Mouse (Mus musculus): Measurements from ENCODE around the gene Mgl2.
"Not testable (repeated sequence)": the region's sequence is repeated elsewhere in the genome, so short reads cannot be mapped to it uniquely, and the experiment has no call there.

The Mgl2 gene

DNA sequence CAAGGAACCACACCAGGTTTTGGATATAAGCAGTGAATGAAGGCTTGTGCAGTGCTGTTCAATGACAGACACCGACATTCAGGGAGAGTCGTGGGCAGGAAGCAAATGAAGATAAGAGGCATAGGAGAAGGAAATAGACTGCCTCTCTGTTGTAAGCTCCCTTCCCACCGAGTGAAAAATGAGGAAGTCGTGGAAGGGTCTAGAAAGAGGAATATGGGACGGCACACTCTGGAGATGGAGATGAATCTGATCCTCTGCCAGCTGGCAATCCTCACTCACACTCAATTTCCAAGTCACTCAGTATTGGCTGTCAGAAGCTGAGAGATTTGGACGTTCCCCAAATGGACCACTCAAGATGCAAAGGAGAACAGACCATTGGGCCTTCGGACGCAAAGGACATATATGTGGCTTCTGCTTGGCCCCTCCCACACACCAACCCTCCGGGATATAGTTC, at the start of gene Mgl2:
Mgl2 (plus strand) TSS at position 404 of the 454 bp plus-strand sequence.
- DNase-seq (ENCODE audit: low read depth, low spot score), result peak; percentile 48

DNA sequence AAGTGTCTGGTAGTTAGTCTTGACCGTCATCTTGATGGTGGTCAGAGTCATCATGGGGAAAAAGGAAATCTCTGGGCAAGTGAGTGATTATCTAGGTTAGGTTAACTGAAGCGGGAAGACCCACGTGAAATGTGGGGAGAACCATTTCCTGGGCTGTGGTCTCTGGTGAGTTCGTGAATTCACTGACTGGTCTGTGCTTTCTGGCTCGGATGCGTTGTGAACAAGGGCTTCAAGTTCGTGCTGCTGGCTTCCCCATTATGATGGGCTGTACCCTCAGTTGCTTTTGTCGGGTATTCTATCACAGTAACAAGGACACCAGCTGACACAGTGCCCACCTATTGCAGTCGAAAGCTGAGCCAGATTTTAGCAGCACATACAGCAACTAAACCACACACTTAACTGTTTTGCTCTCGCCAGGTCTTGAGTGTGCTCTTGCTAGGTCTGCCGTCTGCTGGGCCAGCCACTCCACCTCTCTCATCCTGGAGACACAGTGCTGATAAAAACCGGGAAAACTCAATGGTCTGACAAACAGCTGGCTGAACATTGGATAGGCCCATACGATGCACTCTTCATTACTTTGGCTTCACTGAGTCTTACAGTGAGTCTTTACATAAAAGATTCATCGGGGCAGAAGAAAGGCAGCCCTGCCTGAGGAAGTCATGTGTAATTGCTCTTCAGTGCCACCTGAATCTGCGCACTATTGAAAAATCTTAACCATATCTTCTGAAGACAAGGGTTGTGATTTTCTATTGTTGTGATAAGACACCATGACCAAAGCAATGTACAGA, 49.1 kb upstream of the Mgl2 start:
- DNase-seq (ENCODE audit: low read depth, low spot score), result no peak

DNA sequence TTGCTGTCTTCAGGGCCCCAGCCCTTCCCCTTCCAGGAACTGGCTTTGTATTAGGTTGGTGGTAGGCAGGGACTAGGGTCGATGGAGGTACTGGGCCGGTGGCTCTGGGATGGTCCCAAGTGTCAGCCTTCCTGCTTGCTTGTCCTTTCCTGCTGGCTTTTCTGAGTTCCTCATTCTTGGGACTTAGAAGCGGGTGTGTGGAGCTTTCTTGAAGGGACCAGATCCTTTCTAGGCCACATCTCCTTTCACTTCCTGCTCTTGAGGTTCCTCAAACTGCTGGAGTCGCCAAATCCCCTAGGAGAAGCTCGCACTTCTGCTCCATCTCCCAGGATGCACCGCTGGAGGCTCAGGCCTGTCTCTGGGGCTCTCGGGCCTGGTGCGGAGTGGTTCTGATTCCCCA, 45.6 kb upstream of the Mgl2 start:
- peak; percentile 51 for DNase-seq (ENCODE audit: low read depth, low spot score)

DNA sequence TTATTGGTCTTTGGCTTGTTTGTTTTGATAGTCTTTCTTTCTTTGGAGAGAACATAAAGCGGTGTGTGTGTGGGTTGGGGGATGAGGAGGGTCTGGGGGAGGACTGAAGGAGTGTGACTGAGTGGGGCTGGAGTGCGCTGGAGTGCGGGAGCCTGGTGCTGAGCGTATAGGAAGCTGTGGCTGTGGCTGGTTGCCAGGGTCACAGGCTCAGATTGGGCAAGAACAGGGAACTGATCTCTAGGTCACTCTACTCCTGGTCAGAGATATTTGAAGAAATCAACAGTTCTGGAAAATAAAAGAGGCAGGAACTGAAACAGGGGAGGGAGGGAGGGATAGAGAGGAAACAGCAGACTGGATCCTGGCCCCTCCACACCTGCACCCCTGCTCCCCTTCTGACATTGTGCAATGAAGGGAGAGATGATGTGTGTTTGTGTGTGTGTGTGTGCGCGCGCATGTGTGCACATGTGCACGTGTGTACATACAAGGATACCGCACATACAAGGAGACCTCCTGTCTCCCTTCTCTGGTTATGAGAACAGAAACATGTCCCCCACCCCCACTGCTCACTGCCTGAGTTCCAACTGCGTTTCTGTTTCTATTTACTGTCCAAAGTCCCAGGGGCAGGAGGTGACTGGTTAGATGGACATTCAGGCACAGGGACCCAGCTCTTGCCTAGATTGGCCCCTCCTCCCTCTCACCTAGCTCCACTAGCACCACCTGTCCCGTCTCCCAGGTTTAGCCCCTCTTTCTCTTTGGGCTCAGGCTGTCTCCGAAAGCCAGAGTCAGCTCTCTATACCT, 37.9 kb upstream of the Mgl2 start, which contains the start of gene Asgr2:
Asgr2 (plus strand) TSS at position 659 of the 798 bp plus-strand sequence.
- DNase-seq (ENCODE audit: low read depth, low spot score), result peak; percentile 35

DNA sequence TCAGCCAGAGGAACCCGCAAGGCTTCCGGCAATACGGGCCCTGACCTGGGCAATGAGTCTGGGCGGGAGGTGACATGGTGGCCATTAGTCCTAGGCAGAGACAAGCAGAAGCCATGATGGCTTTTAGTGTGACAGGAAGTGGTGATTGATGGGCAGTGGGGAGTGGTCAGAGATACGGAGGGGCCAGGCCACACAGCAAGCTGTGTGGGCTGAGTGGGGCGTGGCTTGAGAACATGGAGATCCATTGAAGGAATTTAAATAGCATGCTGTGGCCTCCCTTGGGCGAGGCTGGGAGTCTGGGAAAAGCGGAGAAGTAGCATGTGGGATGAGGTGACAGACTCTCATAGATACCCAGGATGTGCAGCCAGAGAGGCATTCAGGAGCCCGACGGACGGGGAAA, 32.7 kb upstream of the Mgl2 start:
- DNase-seq (ENCODE audit: low read depth, low spot score), result no peak

DNA sequence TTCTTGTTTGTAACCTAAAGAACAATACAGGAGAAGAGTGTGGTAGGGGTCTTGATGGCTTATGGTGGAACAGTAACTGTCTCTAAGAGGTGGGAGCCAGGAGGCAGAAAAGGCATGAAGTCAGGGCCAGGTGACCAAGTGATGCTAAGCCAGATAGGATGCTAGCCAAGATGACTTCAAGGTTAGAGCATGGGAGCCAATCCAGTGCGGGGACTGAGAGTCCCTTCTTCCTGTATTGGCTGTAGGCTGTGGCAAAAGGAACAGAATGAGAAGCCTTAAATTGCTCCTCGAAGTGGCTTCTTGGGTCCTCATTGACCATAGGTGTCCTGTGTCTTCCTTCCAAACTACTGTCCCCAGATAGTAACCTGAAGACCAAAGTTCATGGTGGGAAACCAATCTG, 31.0 kb upstream of the Mgl2 start:
- DNase-seq (ENCODE audit: low read depth, low spot score), result no peak

DNA sequence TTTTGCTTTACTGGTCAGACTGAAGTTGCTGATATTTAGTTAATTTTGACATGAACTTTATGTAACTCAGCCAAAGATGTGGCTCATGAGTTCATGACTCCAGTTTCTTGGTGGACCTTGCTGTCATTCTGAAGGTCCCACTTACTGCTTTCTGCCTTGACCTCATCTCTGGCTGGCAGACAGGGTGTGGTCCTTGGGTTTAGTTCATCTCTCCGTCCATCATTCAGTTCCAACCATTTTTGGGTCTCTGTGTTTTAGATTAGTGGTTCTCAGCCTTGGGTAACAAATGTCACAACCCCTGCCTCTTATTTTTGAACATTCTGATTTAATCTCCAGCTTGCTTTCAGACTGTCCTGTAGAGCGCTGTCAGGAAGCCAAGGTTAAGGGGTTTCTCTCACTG, 30.3 kb upstream of the Mgl2 start:
- no peak for DNase-seq (ENCODE audit: low read depth, low spot score)

DNA sequence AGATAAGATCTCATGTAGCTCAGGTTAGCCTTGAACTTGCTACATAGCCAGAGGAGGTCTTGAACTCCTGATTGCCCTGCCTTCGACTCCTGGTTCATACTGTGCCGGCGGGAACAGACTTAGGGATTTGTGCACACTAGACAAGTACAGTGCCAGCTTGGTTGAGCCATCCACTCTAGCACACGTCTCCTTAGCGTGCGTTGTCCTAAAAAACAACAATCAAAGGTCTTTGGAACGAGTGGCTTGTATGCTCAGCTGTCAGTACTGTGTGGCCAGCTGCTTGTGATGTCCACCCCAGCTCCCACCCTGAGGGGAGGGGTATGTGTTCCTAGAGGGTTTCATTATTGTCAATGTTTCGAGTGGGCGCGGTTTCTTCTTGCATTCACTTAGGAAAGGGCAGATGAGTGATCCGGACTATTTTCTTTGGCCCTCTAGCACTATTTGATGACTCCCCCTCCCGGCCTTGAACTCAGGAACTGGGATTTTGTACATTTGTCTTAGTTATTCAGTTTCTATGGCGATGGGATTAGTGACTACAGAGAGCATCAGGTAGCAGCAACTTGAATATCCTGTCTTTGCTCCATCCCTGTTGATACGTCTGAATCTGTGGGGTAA, 26.3 kb upstream of the Mgl2 start:
- DNase-seq (ENCODE audit: low read depth, low spot score), result no peak

DNA sequence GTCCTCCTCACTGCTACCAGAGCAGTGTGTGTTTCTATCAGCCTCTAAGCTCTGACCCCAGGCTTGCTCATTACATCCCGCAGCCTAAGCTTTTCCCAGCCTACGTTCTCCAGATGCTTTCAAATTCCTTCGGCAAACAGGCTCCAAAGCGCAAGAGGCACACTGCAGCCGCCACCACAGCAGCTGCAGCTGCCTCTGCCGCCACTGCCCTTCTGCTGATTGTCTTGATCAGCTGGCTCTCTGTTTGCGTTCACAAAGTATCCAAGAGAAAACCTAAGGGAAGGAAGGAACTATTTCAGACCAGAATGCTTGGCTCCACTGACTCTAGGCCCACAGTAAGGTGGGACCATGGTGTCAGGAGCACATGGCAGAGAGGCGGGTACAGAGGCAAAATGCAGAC, 23.0 kb upstream of the Mgl2 start:
- no peak for DNase-seq (ENCODE audit: low read depth, low spot score)

DNA sequence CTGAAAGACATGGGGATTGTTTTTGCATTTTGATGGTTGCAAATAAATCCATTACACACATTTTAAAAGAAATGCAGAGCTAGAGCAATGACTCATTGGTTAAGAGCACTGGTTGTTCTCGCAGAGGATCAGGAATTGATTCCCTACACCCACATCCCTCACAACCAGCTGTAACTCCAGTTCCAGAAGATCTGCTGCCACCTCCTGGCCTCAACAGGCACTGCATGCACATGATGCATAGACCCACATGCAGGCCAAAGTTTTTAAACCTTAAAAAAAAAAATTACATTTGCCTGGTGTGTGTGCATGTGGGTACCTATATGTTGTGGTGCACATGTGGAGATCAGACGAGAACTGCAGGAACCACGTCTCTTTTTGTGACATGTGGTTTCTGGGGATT, 20.0 kb upstream of the Mgl2 start:
- no peak for DNase-seq (ENCODE audit: low read depth, low spot score)

DNA sequence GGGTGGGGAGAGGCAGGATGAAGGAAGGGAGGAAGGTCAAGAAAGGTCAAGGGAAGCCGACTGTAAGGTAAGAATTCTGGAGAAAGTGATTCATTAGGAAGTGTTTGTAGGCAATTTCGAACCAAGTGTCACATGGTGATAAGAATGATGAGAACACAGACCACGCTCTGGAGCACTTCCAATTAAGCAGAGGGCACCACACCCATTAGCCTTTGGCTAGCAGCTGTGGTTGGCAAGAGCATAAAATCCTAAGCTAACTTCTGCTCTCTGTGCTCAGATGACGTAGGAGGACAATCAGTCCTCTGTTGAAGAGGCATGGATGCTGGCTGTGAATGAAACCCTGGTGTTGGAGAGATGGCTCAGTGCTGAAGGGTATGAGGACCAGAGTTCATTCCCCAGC, 15.6 kb upstream of the Mgl2 start:
- DNase-seq (ENCODE audit: low read depth, low spot score), result peak; percentile 64

DNA sequence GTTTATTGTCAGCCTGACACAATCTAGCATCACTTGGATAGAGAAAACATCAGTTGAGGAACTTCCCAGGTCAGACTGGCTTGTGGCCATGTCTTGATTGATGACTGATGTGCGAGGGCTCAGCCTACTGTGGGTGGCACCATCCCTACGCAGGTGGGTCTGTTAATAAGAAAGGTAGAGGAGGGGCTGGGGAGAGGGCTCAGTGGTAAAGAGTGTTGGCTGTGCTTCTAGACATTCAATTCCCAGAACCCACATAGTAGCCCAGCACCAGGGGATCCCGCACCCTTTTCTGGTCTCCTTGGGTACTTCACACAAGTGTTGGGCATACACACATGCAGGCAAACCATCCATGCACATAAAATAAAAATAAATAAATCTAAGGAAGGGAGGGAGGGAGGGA, 14.2 kb upstream of the Mgl2 start:
- no peak for DNase-seq (ENCODE audit: low read depth, low spot score)

DNA sequence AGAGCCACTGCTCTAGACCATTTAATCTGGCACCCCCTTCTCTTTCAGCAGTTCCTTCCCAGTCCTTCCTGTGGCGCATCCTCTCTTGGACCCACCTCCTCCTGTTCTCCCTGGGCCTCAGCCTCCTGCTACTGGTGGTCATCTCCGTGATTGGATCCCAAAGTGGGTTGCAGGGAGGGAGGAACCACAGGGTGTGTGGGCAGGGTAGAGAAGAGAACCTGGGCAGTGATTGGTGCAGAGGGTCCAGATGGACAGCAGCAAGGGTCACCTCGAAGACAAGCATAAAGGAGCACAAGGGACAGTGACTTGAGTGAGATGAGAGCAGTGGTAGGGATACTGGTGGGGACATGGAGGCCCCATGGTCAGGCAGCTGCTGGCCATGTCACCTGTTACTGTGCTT, 4.9 kb downstream of the Mgl2 start:
- not testable (repeated sequence) for DNase-seq (ENCODE audit: low read depth, low spot score)

DNA sequence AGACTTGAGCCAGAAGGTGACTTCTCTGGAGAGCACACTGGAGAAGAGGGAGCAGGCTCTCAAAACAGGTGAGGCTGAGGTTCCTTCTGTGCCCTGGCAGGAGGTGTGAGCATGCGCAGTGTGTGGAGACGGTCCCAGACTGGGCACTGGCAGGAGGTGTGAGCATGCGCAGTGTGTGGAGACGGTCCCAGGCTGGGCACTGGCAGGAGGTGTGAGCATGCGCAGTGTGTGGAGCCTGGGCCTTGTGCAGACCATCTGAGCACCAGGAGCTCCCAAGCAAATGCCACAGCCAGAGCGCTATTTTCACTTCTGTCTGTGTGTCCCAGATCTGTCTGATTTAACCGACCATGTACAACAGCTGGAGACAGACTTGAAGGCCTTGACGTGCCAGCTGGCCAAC, 5.8 kb downstream of the Mgl2 start:
- DNase-seq (ENCODE audit: low read depth, low spot score), result not testable (repeated sequence)

DNA sequence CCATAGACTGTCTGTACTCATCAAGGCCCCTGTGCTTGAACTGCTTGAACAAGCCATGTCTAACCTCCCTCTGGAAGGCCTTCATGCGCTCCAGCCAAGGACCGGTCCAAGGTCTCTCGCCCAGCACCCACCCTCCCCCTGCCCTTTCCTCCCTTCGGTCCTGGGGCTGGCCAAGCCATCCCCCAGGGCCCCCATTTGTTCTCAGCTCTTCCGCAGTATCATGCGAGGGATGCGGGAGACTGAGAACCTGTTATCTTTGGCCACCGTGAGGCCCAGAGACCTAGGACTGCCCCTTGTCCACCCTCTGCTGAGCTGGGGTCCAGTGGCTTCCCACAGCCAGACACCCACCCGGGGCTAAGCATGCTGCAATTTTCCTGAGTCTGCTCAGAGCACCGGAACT, 9.0 kb downstream of the Mgl2 start:
- no peak for DNase-seq (ENCODE audit: low read depth, low spot score)

DNA sequence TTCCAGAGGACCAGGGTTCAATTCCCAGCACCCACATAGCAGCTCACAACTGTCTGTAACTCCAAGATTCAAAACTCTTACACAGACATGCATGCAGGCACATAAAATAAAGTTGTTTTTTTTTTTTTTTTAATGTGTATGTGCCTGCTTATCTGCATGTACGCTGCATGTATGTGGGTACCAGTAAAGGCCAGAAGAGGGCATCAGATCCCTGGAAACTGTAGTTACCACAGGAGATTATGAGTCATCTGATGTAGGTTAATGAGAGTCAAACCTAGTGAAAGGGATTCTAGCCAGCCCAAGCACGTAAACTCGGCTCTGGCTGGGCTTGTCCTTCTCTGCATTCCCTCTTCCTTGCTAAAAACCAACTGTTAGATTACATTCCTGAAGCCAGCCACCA, 20.9 kb downstream of the Mgl2 start:
- DNase-seq (ENCODE audit: low read depth, low spot score), result no peak

DNA sequence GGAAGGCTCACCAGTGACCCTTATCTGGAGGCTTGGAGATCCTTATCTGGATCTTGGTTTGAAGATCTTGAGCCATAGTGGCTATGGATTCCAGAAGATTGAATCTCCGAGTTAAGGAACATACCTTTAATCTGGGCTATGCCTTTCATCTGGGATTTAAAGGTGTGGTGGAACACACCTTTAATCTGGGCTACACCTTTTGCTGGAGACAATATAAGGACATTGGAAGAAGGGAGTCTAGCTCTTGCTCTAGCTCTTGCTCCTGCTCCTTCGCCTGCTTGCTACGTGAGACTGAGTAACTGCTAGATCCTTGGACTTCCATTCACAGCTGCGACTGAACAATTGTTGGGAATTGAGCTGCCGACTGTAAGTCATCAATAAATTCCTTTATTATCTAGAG, 25.8 kb downstream of the Mgl2 start, which contains the start of gene Clec10a:
Clec10a (plus strand) TSS at position 301 of the 400 bp plus-strand sequence.
- not testable (repeated sequence) for DNase-seq (ENCODE audit: low read depth, low spot score)

DNA sequence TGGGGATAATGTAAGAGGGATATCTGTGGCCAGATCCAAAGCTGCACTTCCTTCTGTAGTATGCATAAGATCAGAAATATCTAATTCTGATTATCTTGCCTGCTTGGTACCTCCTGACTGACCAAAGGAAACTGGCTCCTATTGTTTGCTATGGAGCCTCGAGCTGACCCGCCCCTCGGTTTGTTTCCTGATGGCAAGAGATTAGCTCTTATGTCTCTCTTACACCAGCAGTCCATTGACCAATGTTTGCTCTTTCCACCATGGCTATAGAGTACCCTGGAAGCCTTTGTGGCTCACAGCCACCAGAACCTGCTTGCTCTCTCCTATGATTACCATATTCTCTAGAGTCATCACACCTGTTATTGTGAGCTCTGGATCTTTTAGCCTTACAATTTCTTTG, 32.2 kb downstream of the Mgl2 start:
- no peak for DNase-seq (ENCODE audit: low read depth, low spot score)

DNA sequence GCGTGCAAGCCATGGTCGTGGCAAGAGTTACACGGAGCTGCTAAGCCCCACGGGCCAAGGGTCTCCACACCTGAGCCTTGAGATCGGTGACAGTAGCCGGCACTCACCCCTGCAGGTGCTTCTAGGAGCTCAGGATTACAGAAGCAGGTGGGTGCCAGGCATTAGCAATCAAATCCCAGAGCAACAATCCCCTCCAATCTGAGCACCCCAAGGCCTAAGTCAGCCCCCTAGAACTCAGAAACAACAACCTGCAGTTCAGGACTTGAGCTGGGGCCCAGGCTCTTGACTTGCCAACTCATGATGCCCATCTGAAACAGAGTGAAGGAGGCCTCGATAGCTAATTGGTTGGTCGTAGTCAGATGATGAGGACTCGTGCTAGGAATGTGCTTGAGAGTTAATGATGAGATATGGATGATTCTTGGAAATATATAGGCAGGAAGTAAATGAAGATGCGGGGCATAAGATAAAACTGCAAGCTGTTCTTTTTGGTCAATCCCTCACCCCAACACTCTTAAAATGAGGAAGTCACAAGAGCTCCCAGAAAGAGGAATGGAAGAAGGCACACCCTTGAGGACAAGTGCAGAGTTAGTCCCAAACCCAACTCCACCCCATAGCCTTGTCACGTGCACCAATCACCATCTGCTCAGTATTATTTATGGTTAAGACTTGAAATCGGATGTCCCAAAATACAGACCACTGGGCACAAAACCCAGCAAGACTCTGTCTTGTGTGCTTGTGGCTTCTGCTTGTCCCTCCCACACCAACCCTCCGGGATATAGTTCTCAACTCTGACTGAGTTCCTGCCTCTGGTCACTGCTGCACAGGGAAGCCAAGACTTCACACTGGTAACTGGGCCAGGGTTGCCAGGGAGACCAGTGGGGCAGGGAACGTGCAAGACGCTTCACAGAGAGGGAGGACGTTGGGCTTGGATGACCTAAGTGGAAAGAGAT, 36.1 kb downstream of the Mgl2 start:
- DNase-seq (ENCODE audit: low read depth, low spot score), result peak; percentile 60

DNA sequence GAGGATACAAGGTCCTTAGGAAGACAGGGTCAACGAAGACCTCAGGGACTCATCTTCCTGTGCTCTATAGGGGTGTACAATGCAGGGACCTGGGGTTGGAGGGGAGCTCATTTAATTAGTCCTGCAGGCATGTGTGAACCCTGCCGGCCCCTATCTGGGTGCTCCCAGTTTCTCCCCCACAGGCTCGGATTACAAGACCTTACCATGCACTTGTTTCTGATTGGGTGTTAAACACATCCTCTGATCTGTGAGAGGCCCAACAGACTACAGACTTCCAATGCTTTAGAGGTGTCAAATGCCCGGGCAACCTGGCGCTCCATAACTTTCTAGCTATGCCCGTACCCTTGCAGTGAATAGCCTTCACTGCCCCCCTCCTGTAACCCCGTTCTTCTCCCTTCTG, 38.0 kb downstream of the Mgl2 start:
- DNase-seq (ENCODE audit: low read depth, low spot score), result no peak

DNA sequence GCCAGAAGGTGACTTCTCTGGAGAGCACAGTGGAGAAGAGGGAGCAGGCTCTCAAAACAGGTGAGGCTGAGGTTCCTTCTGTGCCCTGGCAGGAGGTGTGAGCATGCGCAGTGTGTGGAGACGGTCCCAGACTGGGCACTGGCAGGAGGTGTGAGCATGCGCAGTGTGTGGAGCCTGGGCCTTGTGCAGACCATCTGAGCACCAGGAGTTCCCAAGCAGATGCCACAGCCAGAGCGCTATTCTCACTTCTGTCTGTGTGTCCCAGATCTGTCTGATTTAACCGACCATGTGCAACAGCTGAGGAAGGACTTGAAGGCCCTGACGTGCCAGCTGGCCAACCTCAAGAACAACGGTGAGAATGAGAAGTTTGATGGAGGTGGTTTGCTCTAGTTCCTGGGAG, 39.3 kb downstream of the Mgl2 start:
- not testable (repeated sequence) for DNase-seq (ENCODE audit: low read depth, low spot score)

All from skeletal muscle tissue, adult 2 months (tissue).